Comparison of ENCODE assay signal across 1 mouse cellular context in genomic region chr7:133684701-133685100, GRCm38 (mm10).
TF ChIP-seq lines count a peak whose summit lies in the region.

No protein-coding gene starts in this region.

TF ChIP-seq in MEL, 35 proteins besides CTCF, POLR2A, EP300 and RAD21:
- TF ChIP-seq BHLHE40 (IDR thresholded peaks at IDR 0.05; ENCODE audit: borderline replicate concordance, low read depth, low read length): no peak
- no peak for TF ChIP-seq TCF12 (IDR thresholded peaks at IDR 0.05; ENCODE audit: low read depth, low read length)
- TF ChIP-seq TAL1 (IDR thresholded peaks at IDR 0.05; ENCODE audit: low read length): no peak
- TF ChIP-seq MAZ (IDR thresholded peaks at IDR 0.05; ENCODE audit: low read depth, low read length): no peak
- TF ChIP-seq CHD2 (IDR thresholded peaks at IDR 0.05; ENCODE audit: low read length): no peak
- TF ChIP-seq MXI1 (IDR thresholded peaks at IDR 0.05; ENCODE audit: low read depth, low read length): no peak
- no peak for TF ChIP-seq SMC3 (IDR thresholded peaks at IDR 0.05; ENCODE audit: low read depth, low read length)
- no peak for TF ChIP-seq ETS1 (IDR thresholded peaks at IDR 0.05; ENCODE audit: low read depth, low read length)
- TF ChIP-seq NRF1 (IDR thresholded peaks at IDR 0.05; ENCODE audit: insufficient read depth, low read depth, low read length, poor library complexity, severe bottlenecking): no peak
- TF ChIP-seq ELF1 (IDR thresholded peaks at IDR 0.05; ENCODE audit: low read depth, low read length): no peak
- TF ChIP-seq ZC3H11A (IDR thresholded peaks at IDR 0.05; ENCODE audit: low read depth, low read length): no peak
- no peak for TF ChIP-seq USF1 (IDR thresholded peaks at IDR 0.05; ENCODE audit: low read depth, low read length)
- TF ChIP-seq POLR2AphosphoS5 (IDR thresholded peaks at IDR 0.05; ENCODE audit: borderline replicate concordance, low read depth, low read length): no peak
- no peak for TF ChIP-seq KAT2A (conservative IDR thresholded peaks at IDR 0.05; ENCODE audit: low read depth, low read length)
- TF ChIP-seq MAX (IDR thresholded peaks at IDR 0.05; ENCODE audit: low read length): no peak
- TF ChIP-seq UBTF (IDR thresholded peaks at IDR 0.05; ENCODE audit: borderline replicate concordance, insufficient read depth, low read depth, low read length): no peak
TF ChIP-seq in MEL: peak in this region for 0.
